Mouse (Mus musculus) heart, adult 2 months (tissue): ENCODE measurements around the gene Elp4. TPM values are rescaled to one million over a fixed set of nuclear protein-coding genes. Genes with fewer than 3 reads are reported as not detected.

Experiments
- DNase-seq, 2 experiments: peaks; one replicate each; pipeline ENCODE4 v3.0.0; 2021
- H3K27ac ChIP-seq: fragments of 200-600 bp; 2 replicates; pipeline ENCODE4 v1.8.1; 2022
- H3K27me3 ChIP-seq: fragments of 200-500 bp; 2 replicates; pipeline ENCODE4 v1.6.1; 2012; ENCODE audit warnings: mild to moderate bottlenecking, low read length, inconsistent platforms, mixed read lengths; ENCODE audit not compliant: control insufficient read depth, insufficient read depth
- H3K36me3 ChIP-seq: fragments of 200-500 bp; 2 replicates; pipeline ENCODE4 v1.6.1; 2012; ENCODE audit warnings: low read length, inconsistent platforms; ENCODE audit not compliant: control insufficient read depth, insufficient read depth
- H3K4me1 ChIP-seq: fragments of 200-500 bp; 2 replicates; pipeline ENCODE4 v1.6.1; 2011; ENCODE audit warnings: low read length; ENCODE audit not compliant: control insufficient read depth, insufficient read depth
- H3K4me3 ChIP-seq: fragments of 200-600 bp; 2 replicates; pipeline ENCODE4 v1.8.1; 2022
- H3K79me2 ChIP-seq: fragments of 200-500 bp; replicated peaks from 2 replicates; pipeline ENCODE4 v1.6.1; 2012; ENCODE audit warnings: mild to moderate bottlenecking, inconsistent platforms, low read length, moderate library complexity, mixed read lengths; ENCODE audit not compliant: control insufficient read depth, insufficient read depth
- H3K9ac ChIP-seq: fragments of 200-500 bp; 2 replicates; pipeline ENCODE4 v1.6.1; 2012; ENCODE audit warnings: low read depth, mild to moderate bottlenecking, control low read depth, inconsistent platforms, low read length, mixed read lengths
- CTCF ChIP-seq: fragments of 200-600 bp; IDR thresholded peaks from 2 replicates; pipeline ENCODE4 v1.8.1; 2022; ENCODE audit warnings: antibody characterized with exemption, mild to moderate bottlenecking, moderate library complexity
- EP300 ChIP-seq: fragments of 200-500 bp; IDR thresholded peaks from 2 replicates; pipeline ENCODE4 v1.6.1; 2011; ENCODE audit warnings: low read depth, low read length, control low read depth; ENCODE audit not compliant: insufficient read depth
- POLR2A ChIP-seq: fragments of 200-500 bp; IDR thresholded peaks from 2 replicates; pipeline ENCODE4 v1.6.1; 2011; ENCODE audit warnings: mild to moderate bottlenecking, low read depth, low read length, control low read depth; ENCODE audit not compliant: insufficient read depth
- WGBS: fragments of 180-500 bp; shearing (Covaris S2); methylation state at CpG from one replicate; pipeline ENCODE4 v1.1.7; 2018; 5-methylcytosine and 5-hydroxymethylcytosine counted together
- intact Hi-C: fragments of 180-260 bp; cut with DNase I; formaldehyde crosslinking; loops from one replicate; pipeline ENCODE4 v1.15.1; 2025
- polyA plus RNA-seq: library from polyadenylated mRNA; depleted of rRNA; stranded (reverse); fragments of >200 nt; gene quantifications from 2 replicates; pipeline ENCODE4 v1.2.3, GENCODE M21; 2012; rRNA removed
- total RNA-seq, 2 experiments: library from RNA; stranded (reverse); gene quantifications; 2 replicates each; pipeline ENCODE4 v1.2.3; 2021

Gene Elp4
- total and polyA plus RNA-seq, 3 experiments, result 2.1 to 12.3 (median 11.2) TPM

DNA sequence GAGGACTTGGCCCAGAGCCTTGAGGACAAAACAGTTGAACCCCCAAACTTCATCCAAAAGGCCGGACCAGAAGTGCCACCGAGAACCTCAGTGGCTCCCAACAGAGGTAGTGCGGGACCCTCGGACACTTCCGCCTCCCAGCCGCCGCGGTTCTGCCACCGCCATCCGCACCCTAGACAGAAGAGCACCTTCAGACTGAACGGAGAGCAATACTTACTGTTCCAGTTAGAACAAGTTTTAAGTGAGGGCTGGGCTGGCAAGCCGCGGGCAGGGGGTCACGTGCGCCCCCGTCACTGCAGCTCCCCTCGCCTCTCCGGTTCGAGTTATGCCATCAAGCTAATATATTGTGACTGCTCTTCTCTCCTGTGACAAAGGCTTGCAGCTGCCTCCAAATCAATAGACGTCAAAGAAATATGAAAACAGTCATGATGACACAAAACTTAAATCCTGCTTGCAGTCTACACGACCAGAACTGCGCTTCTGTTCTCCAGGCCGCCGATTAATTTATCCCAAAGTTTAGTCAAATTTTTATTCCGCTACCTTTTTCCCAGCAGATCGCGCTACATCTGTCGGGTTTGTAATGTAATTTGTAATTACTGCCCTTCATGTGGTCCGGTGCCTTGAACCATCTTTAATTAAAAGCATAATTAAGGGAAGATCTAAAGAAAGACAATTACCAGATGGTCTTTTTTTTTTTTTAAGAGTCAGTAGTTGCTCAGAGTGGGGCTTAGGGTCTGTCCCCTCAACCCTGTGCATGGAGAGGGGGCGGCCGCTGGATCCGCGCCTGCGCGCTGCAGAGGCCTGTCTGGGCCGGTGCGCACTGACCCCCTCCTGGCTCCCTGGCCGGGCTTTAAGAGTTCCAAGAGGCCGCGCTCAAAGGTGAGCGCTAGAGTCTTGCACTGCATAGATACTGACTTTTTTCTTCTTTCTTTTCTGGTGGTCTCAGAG, 244.2 kb downstream of the Elp4 start:
- H3K36me3 ChIP-seq, result no peaks in the 10 kb centered on the region
- intact Hi-C loops, result no loop called here
- 4% methylated on average over 41 of the region's 41 CpGs for WGBS
- H3K79me2 ChIP-seq, result no peaks in the 10 kb centered on the region
- H3K4me1 ChIP-seq, result no peaks in the 10 kb centered on the region
- H3K27ac ChIP-seq, result no peak overlapping the region
- TF ChIP-seq POLR2A (no peak), CTCF (no peak), EP300 (no peak)
- DNase-seq, result no peak
- no peak overlapping the region for H3K9ac ChIP-seq
- peaks cover 29% of the 10 kb centered on the region for H3K27me3 ChIP-seq
- H3K4me3 ChIP-seq, result no peak overlapping the region

DNA sequence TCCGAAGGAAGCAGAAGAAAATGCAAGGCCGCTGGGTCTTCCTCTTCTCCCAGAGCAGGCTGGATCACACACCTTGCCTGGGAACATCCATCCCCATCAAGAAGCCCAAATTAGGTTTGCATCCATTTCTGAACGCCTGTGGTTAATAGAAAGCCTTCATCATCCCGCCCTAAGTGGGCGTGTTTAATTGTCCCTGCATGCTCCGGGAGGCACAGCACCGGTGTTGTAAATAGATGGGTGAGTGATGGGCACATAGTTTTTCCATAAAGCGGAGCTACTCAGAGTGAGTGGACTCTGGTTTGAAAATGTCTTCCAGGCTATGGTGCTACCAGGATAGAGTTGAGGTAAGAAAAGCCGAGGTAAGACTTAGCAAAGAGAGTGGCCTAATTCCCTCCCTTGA, 245.0 kb downstream of the Elp4 start:
- Histone ChIP-seq H3K79me2 (no peaks in the 10 kb centered on the region), H3K4me1 (no peaks in the 10 kb centered on the region), H3K4me3 (no peak overlapping the region), H3K27me3 (peaks cover 28% of the 10 kb centered on the region), H3K9ac (no peak overlapping the region), H3K36me3 (no peaks in the 10 kb centered on the region), H3K27ac (no peak overlapping the region)
- no peak for TF ChIP-seq POLR2A
- TF ChIP-seq CTCF, result no peak
- TF ChIP-seq EP300, result no peak
- DNase-seq, result no peak
- intact Hi-C loops, result no loop called here
- 17% methylated on average over 9 of the region's 9 CpGs for WGBS

DNA sequence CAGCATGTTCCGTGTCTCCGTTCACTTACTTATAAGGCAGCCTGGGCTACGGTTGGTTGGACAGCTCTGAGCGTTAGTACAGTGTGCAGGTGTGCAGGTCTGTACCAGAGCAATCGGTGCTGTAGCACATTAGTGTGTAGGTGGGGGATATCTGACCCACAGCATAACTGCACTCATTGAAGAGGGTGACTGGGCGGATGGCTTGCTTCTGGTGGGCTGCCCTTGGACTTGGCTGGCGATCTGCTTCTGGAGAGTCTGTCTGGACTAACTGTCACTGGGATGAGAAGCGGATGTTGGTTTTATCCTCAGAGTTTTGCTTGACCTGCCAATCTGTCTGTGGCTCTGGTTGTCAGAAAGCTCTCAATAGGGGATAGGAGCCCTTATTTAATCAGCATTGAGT, 247.9 kb downstream of the Elp4 start:
- H3K9ac ChIP-seq, result no peak overlapping the region
- no peak overlapping the region for H3K4me3 ChIP-seq
- H3K36me3 ChIP-seq, result no peaks in the 10 kb centered on the region
- H3K27ac ChIP-seq, result no peak overlapping the region
- no peak for TF ChIP-seq CTCF
- TF ChIP-seq EP300, result no peak
- no peak for TF ChIP-seq POLR2A
- intact Hi-C loops, result no loop called here
- WGBS, result 76% methylated on average over 8 of the region's 8 CpGs
- H3K79me2 ChIP-seq, result no peaks in the 10 kb centered on the region
- no peaks in the 10 kb centered on the region for H3K4me1 ChIP-seq
- no peak for DNase-seq
- H3K27me3 ChIP-seq, result peaks cover 21% of the 10 kb centered on the region

Other genes starting within 250 kb of the Elp4 start
- gene Pax6, start 235.7 kb downstream of the Elp4 start, total RNA-seq, result not detected
- not detected in 2 replicates for gene Pax6, start 235.7 kb downstream of the Elp4 start, polyA plus RNA-seq
- 100 to 1,000 TPM in 1 of 2 experiments, 10 to 100 TPM in 1; 91.6 to 103 TPM for gene Immp1l, start 74 bp upstream of the Elp4 start, total RNA-seq
- gene Immp1l, start 74 bp upstream of the Elp4 start, polyA plus RNA-seq, result 37.7 and 80.5 TPM in 2 replicates
- 10 to 100 TPM; 12.7 to 16.5 TPM for gene Dnajc24, start 99.0 kb upstream of the Elp4 start, total RNA-seq
- 8.7 and 10.8 TPM in 2 replicates for gene Dnajc24, start 99.0 kb upstream of the Elp4 start, polyA plus RNA-seq